Comparison of ENCODE assay signal across 27 mouse cellular contexts in the genomic region with DNA sequence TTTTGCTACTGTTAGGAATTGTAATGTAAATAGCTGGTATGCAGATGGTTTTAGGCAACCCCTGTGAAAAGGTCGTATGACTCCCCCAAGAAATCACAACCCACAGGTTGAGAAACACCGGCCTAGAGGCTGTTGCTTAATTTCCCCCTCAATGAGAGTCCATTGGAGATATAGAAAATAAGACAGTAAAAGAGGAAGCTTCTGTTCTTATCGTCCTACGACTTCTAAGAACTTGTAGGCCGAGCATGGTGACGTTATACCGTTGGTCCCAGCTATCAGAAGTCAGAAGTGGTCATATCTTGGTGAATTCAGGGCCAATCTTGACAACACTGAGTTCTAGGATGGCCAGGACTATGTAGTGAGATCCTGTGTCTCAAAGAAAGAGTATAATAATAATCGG.
A peak's percentile ranks its signal among the peaks of the same experiment; 100 is the strongest.
DNase-seq lines count a peak whose midpoint lies in the region; ATAC-seq and TF ChIP-seq lines count a peak whose summit lies in the region.
"Had no signal": no experiment of that assay in that cellular context is flagged by ENCODE, and none has a peak within 500 bp of the region (broad histone marks: within the 10 kb centered on the region; RNA-seq: fewer than 3 reads in every experiment).

No protein-coding gene starts in this region.

- 25% methylated on average over 8 of the region's 8 CpGs for WGBS in liver, embryonic 12.5 days (ENCODE audit: insufficient replicate concordance)
- WGBS in liver, postnatal 0 days (ENCODE audit: insufficient replicate concordance): 26% methylated on average over 8 of the region's 8 CpGs

- H3K4me1 ChIP-seq in liver, embryonic 12.5 days: no peaks in the 10 kb centered on the region
- H3K4me1 ChIP-seq in liver, postnatal 0 days (ENCODE audit: insufficient read depth): 0 out of 2 replicates have a peak, but pooled peaks cover 2% of the 10 kb centered on the region
- H3K4me1 ChIP-seq: liver, embryonic 15.5 days had no signal

- DNase-seq in liver, postnatal 0 days: no peak
- DNase-seq in A20 (ENCODE audit: low read depth, low spot score): peak; percentile 34
- no peak for DNase-seq in layer of hippocampus, postnatal 14 days (ENCODE audit: low spot score in 2 of 2)
- no peak for DNase-seq in left cerebral cortex, postnatal 25 days (ENCODE audit: low spot score in 2 of 2)
- DNase-seq: adrenal gland, postnatal 25 days; cerebellum, adult 11-12 months; cerebellum, postnatal 25 days; embryo, embryonic 11 days; kidney, adult 9 months; kidney, postnatal 14 days; thymus, postnatal 4 days had no signal

- no peak overlapping the region for H3K27ac ChIP-seq in liver, embryonic 12.5 days
- no peak overlapping the region for H3K27ac ChIP-seq in liver, postnatal 0 days (ENCODE audit: low read depth)
- H3K27ac ChIP-seq: embryonic facial prominence, embryonic 13.5 days; hindbrain, postnatal 0 days; layer of hippocampus, adult 2 months; limb, embryonic 13.5 days; liver, embryonic 15.5 days; neural tube, embryonic 15.5 days; stomach, postnatal 0 days had no signal

- no peaks in the 10 kb centered on the region for H3K36me3 ChIP-seq in liver, embryonic 12.5 days
- H3K36me3 ChIP-seq in liver, postnatal 0 days (replicated peaks; ENCODE audit: insufficient read depth, low read length): no peaks in the 10 kb centered on the region
- H3K36me3 ChIP-seq: embryonic facial prominence, embryonic 13.5 days; G1E; limb, embryonic 13.5 days; liver, embryonic 15.5 days; neural tube, embryonic 15.5 days had no signal

- no peaks in the 10 kb centered on the region for H3K9me3 ChIP-seq in liver, embryonic 12.5 days (replicated peaks)
- no peaks in the 10 kb centered on the region for H3K9me3 ChIP-seq in liver, postnatal 0 days (ENCODE audit: low read length)
- H3K9me3 ChIP-seq: embryonic facial prominence, embryonic 13.5 days; limb, embryonic 13.5 days; liver, embryonic 15.5 days; neural tube, embryonic 15.5 days had no signal

- TF ChIP-seq CTCF in liver, postnatal 0 days (IDR thresholded peaks at IDR 0.05; ENCODE audit: low read depth): no peak

- peak; percentile 27; the same call in 1 of the 2 replicates for ATAC-seq in liver, embryonic 12.5 days
- no peak for ATAC-seq in liver, postnatal 0 days
- ATAC-seq in common myeloid progenitor, adult 5-6 weeks (replicated peaks; ENCODE audit: low read depth, poor library complexity, severe bottlenecking): peak; percentile 87
- ATAC-seq in monocyte, adult 5-6 weeks (replicated peaks; ENCODE audit: insufficient number of reproducible peaks, low FRiP score, low TSS enrichment, poor library complexity, severe bottlenecking): peak; percentile 60; the same call in 1 of the 2 replicates
- ATAC-seq: forebrain, embryonic 14.5 days; hindbrain, postnatal 0 days; intestine, embryonic 16.5 days had no signal

- no peak overlapping the region for H3K4me2 ChIP-seq in liver, embryonic 12.5 days
- no peak overlapping the region for H3K4me2 ChIP-seq in liver, postnatal 0 days (ENCODE audit: low read depth, low read length)
- H3K4me2 ChIP-seq: embryonic facial prominence, embryonic 13.5 days; heart, embryonic 11.5 days; limb, embryonic 13.5 days; liver, embryonic 15.5 days; midbrain, embryonic 11.5 days; neural tube, embryonic 15.5 days had no signal

- H3K9ac ChIP-seq in liver, embryonic 12.5 days: no peak overlapping the region
- no peak overlapping the region for H3K9ac ChIP-seq in liver, postnatal 0 days (replicated peaks)
- H3K9ac ChIP-seq: embryonic facial prominence, embryonic 13.5 days; limb, embryonic 13.5 days; liver, embryonic 15.5 days; neural tube, embryonic 15.5 days had no signal

- H3K27me3 ChIP-seq in liver, embryonic 12.5 days (replicated peaks): no peaks in the 10 kb centered on the region
- no peaks in the 10 kb centered on the region for H3K27me3 ChIP-seq in liver, postnatal 0 days (ENCODE audit: insufficient read depth, low read length)
- H3K27me3 ChIP-seq: CH12.LX; embryonic facial prominence, embryonic 13.5 days; limb, embryonic 13.5 days; liver, embryonic 15.5 days; neural tube, embryonic 15.5 days had no signal

- no peak for TF ChIP-seq EP300 in liver, postnatal 0 days (IDR thresholded peaks at IDR 0.05; ENCODE audit: low read depth)

- H3K4me3 ChIP-seq in liver, embryonic 12.5 days: no peak overlapping the region
- no peak overlapping the region for H3K4me3 ChIP-seq in liver, postnatal 0 days (ENCODE audit: low read depth, low read length)
- H3K4me3 ChIP-seq: embryonic facial prominence, embryonic 13.5 days; layer of hippocampus, adult 2 months; limb, embryonic 13.5 days; liver, embryonic 15.5 days; neural tube, embryonic 15.5 days had no signal

- intact Hi-C loops in left cerebral cortex, postnatal 25 days (cut with DNase I): loop anchor here (5.0 to 10.0 kb wide), 2 partner anchors 65 to 193 kb away; a partner anchor contains a TSS
